Mouse (Mus musculus) mature B cell (primary cell): ENCODE results near the gene Atp8a2.
"Not testable (repeated sequence)": the region's sequence is repeated elsewhere in the genome, so short reads cannot be mapped to it uniquely, and the experiment has no call there.

ENCODE experiments used
- in situ Hi-C: fragments of 300-500 bp; cut with MboI; formaldehyde crosslinking; loops from 2 replicates; pipeline ENCODE4 v1.14.3; 2019

The Atp8a2 gene

GRCm38 (mm10) chr14:59783348-59784341 is 413.3 kb downstream of the Atp8a2 start:
- in situ Hi-C loops, result no loop called here

GRCm38 (mm10) chr14:59780391-59780790 is 416.6 kb downstream of the Atp8a2 start:
- in situ Hi-C loops, result no loop called here

- in situ Hi-C loops, result no loop called here
These were observed 434.8 kb downstream of the Atp8a2 start for GRCm38 (mm10) chr14:59762227-59762626.

GRCm38 (mm10) chr14:59759900-59760493 is 437.0 kb downstream of the Atp8a2 start:
- in situ Hi-C loops, result no loop called here

- in situ Hi-C loops, result no loop called here
These were observed 437.7 kb downstream of the Atp8a2 start for GRCm38 (mm10) chr14:59759196-59759839.

GRCm38 (mm10) chr14:59752401-59752800 is 444.6 kb downstream of the Atp8a2 start:
- in situ Hi-C loops, result no loop called here

GRCm38 (mm10) chr14:59750005-59750404 is 447.0 kb downstream of the Atp8a2 start:
- in situ Hi-C loops, result no loop called here

GRCm38 (mm10) chr14:59745676-59746075 is 451.3 kb downstream of the Atp8a2 start:
- in situ Hi-C loops, result no loop called here

- in situ Hi-C loops, result no loop called here
These were observed 455.2 kb downstream of the Atp8a2 start for GRCm38 (mm10) chr14:59741752-59742151.

- in situ Hi-C loops, result no loop called here
These were observed 457.5 kb downstream of the Atp8a2 start for GRCm38 (mm10) chr14:59739446-59739845.

- in situ Hi-C loops, result no loop called here
These were observed 459.2 kb downstream of the Atp8a2 start for GRCm38 (mm10) chr14:59737734-59738294.

GRCm38 (mm10) chr14:59736861-59737700 is 459.9 kb downstream of the Atp8a2 start:
- in situ Hi-C loops, result no loop called here

GRCm38 (mm10) chr14:59730043-59730390 is 467.0 kb downstream of the Atp8a2 start:
- in situ Hi-C loops, result no loop called here

- in situ Hi-C loops, result no loop called here
These were observed 467.5 kb downstream of the Atp8a2 start for GRCm38 (mm10) chr14:59729298-59730042.

GRCm38 (mm10) chr14:59727016-59727415 is 470.0 kb downstream of the Atp8a2 start:
- in situ Hi-C loops, result no loop called here

GRCm38 (mm10) chr14:59723163-59723562 is 473.8 kb downstream of the Atp8a2 start:
- in situ Hi-C loops, result no loop called here

GRCm38 (mm10) chr14:59721957-59722356 is 475.0 kb downstream of the Atp8a2 start:
- in situ Hi-C loops, result no loop called here

GRCm38 (mm10) chr14:59721356-59721755 is 475.6 kb downstream of the Atp8a2 start:
- in situ Hi-C loops, result no loop called here

GRCm38 (mm10) chr14:59720386-59720785 is 476.6 kb downstream of the Atp8a2 start:
- in situ Hi-C loops, result no loop called here

- in situ Hi-C loops, result not testable (repeated sequence)
These were observed 480.4 kb downstream of the Atp8a2 start for GRCm38 (mm10) chr14:59716443-59717085.
